Mouse (Mus musculus): Measurements from ENCODE around the gene Elf1.
"Not testable (repeated sequence)": the region's sequence is repeated elsewhere in the genome, so short reads cannot be mapped to it uniquely, and the experiment has no call there.

The Elf1 gene

DNA sequence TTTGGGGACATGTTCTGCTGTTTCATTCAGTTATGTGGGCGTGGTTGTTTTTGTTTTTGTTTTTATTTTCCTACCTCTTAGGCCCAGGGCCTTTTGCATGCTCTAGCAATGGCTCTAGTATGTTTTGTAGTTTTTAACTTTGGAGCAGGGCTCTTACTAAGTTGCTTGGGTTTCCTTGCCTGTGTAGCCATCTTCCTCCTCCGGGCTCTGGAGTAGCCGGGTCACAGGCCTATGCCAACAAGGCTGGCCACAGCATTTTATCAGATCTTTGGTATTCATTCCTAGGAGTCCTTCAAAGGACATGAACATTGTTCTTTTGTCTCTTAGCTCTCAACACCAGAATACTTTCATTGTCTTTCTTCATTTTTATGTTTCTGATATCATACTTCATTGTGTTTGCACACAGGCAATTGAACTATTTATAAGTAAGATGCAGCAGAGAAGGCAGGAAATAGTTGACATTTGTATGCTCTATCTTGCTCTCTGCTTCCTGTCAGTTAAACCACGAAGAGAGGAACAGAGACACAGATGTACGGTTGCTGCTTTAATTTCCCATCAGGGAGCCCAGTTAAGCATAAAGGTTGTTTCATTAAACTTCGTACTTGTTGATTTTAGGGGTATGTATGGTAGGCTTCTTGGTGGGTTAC lies 40.6 kb downstream of the Elf1 start:
- DNase-seq (ENCODE audit: low spot score), result no peak

DNA sequence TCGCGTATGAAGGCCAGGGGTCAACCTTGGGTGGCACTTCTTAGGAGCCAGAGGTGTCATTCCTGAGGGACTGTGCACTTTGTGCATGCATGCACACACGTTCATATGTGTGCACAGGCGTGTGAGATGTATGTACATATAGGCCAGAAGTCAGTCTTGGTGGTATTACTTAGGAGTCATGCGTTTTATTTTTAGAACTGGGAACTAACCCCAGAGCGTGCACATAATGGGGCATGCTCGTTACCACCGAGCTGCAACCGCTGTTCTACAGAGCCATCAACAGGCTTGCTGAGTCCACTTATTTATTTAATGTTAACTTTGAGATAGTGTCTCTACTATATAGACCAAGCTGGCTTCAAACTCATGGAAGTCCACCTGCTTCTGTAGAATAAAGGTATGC lies 41.4 kb downstream of the Elf1 start:
- DNase-seq (ENCODE audit: low spot score), result no peak

DNA sequence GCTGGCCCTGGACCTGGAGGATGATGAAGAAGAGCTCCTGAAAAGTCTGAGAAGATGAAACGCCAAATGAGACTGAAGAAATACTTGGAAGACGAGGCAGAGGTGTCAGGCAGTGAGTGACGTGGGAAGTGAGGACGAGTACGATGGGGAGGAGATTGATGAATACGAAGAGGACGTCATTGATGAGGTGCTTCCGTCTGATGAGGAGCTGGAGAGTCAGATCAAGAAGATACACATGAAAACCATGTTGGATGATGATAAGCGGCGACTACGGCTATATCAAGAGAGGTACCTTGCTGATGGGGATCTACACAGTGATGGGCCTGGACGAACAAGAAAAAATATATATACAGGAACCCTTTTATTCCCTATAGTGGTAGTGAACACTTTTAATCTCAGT lies 45.1 kb downstream of the Elf1 start:
- DNase-seq (ENCODE audit: low spot score), result not testable (repeated sequence)

DNA sequence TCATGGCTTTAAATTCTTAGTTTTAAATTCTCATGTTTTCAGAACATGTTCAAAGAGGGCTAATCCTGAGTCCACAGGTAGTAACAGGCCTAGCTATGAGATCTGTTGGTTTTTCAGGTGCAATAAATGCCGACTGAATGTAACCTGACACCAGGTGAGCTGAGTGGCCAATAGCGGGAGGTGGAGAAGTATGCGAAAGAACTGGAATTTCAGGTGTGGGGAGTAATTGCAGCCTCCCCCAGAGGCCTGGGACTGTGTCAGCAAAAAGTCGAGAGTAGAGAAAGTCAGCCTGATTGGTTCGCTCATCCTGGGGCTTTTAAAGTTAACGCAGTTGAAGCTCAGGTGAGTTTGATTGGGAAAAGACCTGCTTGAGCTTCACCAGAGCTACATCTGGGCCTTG lies 46.7 kb downstream of the Elf1 start:
- DNase-seq (ENCODE audit: low spot score), result peak; percentile 87

DNA sequence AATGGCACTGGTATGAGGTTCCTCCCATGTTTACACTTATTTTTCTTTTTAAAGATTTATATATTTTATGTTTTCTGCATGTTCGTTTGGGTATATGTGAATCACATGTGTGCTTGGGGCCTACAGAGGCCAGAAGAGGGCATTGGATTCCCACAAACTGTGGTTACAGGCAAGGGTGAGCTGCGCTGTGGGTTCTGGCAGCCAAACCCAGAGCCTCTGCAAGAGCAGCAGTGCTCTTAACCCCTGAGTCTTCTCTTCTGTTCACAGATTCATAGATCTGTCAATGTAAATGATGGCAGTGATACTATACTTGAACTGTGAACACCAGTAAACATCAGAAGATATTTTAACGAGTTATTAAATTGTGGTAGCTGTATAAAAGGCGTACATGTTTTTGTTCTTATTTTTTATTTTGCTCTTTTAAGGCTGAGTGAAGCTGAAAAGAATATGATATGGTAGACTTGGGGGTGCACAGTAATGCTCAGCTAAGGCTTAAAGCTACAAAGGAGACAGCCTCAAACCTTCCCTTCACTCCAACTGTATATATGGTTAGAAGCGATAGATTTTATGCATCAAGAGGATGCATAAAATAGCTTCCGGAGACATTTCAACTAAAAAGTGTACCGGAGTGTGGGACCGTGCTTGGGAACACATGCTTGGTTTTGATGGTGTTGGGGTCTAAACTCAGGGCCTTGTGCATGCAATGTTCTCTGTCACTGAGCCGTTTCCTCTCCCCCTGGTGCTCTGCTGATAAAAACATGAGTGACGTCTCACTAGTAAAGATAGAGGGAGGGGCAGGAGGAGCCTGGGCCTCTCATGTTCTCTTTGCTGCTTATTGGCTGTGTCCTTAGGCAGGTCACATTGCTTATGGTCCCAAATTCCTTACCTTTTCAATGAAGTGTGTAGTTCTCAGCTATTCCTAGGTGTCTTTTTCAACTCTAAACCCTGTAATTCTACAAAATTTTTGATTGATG lies 48.9 kb downstream of the Elf1 start:
- no peak for DNase-seq (ENCODE audit: low spot score)

DNA sequence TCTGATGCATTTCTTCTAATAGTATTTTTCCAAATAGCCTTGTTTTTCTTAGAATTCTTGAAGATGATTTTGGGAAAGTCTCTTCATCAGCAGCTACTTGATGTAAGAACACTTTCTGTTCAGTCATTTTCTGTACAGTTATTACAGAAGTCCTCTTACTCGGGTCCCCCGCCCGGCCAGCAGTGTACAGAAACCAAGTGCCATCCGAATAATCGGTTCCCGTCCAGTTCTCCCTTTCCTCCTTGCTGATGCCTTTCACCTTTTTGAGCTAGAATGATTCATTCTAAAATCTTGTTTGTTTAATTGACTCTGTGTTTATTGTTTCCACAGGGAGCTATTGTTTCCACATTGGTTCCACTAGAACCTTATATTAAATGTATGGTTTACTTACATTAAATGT lies 49.8 kb downstream of the Elf1 start:
- no peak for DNase-seq (ENCODE audit: low spot score)

DNA sequence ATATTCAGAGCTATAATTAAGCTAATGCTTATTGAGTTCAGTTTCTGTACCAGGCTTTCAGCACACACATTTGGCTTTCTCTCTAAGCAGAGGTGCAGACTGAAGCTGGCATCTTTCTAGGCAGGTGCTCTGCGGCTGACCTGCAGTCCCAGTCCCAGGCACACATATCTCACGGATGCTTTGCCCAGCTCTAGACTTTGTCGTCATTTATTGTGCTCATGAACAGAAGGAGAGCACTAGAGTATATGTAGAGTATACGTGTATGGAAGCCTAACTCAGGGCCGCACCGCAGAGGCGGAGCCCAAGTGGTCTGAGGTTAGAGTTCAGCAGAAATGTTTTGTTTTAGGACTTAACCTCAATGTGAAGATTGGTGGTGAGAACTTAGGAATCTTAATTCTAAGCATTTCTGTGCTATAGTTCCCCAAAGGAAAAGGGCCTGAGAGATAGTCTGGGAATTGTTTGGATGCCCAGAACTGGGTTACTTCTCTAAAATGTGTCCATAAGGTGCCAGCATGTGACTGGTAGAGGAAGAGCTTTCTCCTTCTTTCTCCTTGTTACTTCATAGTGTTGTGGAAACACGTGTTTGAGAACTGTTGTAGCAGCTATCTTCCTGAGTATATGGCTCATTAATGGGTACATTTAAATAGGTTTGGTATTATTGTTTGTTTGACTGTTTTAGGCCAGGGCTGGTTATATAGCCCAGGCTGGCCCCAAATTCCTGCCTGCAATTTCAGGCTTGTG lies 51.2 kb downstream of the Elf1 start:
- DNase-seq (ENCODE audit: low spot score), result no peak

DNA sequence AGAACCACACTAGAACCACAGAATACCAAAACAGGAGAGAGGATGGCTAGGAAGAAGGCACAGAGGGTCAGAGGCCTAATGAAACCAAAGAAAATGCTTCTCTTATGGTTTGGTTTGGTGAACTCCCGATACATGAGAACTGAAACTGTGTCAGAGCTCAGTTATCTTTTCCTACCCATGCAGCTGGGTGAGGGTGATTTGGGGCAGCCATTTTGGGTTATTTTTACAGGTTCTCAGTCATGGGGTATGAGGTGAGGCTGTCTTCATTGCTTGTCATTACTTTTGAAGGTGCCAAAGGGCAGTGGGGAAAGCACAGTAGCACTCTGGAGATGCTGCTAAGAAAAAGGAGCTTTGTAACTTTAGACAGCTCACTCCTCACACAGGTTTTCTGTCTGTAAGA lies 52.4 kb downstream of the Elf1 start:
- DNase-seq (ENCODE audit: low spot score), result no peak

DNA sequence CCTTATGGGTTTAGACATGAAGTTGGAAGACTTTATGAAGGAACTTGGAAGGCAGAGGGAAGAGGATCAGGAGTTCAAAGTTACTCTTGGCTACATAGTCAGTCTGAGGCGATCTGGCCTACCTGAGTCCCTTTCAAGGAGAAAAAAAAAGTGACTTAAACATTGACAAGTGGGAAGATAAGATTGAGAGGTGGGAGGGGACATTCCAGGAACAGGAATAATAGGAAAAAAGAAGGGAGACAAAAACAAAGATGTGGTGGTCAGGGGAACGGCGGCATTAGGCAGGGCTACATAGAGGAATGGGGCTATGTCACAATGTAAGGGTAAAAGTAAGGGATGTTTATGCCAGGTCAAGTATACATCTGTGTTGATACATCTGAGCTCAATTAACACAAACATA lies 53.2 kb downstream of the Elf1 start:
- no peak for DNase-seq (ENCODE audit: low spot score)

DNA sequence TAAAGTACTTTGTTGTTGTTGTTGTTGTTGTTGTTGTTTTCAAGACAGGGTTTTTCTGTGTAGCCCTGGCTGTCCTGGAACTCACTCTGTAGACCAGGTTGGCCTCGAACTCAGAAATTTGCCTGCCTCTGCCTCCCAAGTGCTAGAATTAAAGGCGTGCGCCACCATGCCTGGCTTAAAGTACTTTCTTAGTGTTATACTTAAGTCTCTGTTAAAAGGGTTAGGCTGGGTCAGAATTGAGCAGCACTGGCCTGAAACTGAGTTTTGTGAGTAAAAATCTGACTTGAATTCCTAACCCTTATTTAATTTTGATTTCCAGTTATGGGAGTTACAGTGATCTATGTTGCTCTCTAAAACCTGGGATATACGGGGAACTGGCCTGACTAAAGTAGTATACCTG lies 53.7 kb downstream of the Elf1 start:
- not testable (repeated sequence) for DNase-seq (ENCODE audit: low spot score)

DNA sequence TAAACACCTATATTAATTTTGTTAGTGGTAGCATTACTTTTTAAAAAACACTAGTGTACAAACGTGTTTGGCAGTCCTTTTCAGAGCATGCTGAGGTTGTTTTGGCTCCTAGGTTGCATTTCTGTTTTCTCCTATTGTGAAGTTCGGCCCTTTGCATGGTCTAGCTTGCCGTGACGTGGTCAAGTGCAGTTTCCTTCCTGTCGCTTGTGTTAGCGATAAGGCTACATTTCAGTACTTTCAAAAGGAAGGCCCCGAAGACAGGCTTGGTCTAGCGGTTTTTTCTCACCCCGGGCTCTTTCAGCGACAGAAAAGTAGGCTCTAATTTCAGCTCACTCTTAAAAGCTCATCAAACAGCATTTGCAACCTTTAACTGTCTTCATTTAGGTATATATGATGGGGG lies 54.3 kb downstream of the Elf1 start:
- peak; percentile 77 for DNase-seq (ENCODE audit: low spot score)

DNA sequence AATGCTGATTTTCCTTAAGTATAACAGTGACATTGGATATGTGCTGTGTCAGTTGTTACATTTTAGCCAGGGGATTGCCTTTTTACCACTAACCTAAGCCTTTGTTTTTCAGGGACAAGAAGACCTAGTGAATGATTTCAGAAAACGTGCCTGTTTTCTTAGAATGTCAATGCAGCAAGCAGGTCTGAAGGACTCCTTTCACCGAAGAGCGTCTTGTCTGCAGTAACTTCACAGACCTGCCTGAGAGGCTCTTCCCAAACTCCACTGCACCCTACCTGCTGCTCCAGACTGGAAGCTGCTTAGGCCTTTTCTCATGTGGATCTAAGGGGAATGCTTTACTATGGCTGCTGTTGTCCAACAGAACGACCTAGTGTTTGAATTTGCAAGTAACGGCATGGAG lies 55.0 kb downstream of the Elf1 start:
- no peak for DNase-seq (ENCODE audit: low spot score)

DNA sequence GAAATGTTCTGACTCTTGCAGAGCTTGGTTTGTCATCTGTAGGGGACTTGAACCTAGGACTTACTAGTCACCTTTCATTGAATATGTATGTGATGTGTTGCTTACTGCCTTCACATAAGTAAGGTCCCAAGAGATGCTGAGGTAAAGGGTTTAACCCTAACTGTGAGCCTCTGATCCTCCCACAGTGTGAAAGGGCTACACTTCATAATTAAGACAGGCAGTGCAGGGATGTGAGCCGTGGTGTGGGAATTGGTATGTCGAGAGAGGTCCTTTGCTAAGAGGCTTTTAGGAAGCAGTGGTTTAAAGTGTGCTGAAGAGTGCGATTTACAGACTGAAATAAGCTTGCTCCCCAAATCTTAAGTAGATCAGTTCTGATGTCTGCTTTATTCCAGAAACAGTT lies 55.8 kb downstream of the Elf1 start:
- DNase-seq (ENCODE audit: low spot score), result no peak

DNA sequence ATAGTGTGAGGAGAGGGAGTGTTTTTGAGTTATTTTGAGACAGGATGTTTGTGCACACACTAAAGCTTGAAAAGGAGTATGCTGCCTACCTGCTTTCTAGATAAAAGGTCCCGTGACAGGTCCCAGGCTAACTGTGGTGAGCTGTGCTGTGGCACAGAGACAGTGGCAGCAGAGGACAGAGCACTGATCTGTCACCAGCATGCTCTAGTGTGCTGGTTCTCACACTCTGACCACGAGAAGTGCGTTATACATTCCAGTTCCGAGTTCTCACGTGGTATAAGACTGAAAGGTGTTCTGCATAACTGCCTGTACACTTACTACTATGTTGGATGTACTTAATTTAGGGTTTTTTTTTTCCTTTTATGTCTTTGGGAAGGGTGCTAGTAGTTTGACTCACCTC lies 56.5 kb downstream of the Elf1 start:
- peak; percentile 54 for DNase-seq (ENCODE audit: low spot score)

DNA sequence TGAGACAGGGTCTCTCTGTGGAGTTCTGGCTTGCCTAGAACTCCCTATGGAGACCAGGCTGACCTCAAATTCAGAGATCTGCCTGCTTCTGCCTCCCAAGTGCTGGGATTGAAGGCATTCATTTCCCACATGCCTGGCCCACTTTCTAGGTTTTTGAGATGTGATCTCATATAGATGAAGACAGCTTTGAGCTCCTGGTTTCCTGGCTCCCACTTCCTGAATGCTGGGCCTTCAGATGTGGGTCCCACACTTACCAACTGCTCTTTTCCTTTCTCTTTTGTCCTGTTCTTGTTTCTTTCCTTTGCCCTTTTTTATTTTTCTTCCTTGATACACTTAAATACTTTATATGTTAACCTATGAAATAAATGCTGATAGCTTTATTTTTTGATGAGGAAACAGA lies 56.9 kb downstream of the Elf1 start:
- no peak for DNase-seq (ENCODE audit: low spot score)

DNA sequence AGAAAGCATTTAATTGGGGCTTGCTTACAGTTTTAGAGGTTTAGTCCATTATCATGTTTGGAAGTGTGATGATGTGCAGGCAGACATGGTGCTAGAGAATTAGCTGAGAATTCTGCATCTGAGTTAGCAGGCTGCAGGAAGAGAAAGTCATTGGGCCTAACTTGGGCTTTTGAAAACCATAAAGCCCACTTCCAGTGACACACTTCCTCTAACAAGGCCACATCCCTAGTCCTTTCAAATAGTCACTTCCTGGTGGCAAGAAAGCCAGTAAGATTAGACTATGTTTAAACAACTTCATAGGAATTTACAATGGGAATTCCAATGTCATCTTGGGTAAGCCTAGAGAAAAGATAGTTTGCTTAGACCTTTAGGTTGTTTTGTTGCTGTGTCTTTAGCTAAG lies 60.6 kb downstream of the Elf1 start:
- no peak for DNase-seq (ENCODE audit: low spot score)

DNA sequence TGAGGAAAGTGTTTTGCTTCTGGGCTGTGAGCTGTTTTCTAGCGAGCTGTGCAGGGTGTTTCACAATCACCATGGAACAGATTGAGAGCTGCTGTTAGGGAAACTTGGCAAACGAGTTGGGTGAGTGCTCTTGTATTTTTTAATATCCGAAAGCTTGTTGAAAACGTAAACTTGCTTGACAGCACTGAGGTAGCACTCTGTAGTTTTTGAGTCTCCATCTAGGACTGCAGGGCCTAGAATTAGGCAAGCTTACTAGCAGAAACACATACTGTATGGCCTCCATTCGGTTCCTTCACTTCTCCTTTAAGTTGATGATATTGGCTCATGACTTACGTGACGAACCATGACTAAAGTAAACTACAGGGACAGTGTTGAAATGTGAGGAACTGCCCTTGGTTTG lies 68.3 kb downstream of the Elf1 start:
- DNase-seq (ENCODE audit: low spot score), result peak; percentile 86

DNA sequence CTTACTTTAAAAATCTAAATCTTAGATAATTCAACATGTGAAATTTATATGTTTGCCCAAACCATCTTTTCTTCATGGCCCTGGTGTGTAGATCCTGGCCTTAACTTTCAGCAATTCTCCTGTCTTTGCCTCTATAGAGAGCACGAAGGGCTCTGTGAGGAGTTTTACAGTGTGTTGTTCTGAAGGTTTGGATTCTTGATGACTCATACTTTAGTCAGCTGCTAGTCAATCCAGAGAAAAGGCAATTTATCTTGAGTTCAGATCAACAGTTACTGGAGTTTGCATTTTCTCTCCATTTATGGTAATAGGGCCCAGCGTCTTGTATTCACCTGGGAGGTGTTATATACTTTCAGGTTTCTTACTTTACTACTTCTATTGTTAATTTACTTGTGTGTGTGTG lies 70.9 kb downstream of the Elf1 start:
- DNase-seq (ENCODE audit: low spot score), result no peak

DNA sequence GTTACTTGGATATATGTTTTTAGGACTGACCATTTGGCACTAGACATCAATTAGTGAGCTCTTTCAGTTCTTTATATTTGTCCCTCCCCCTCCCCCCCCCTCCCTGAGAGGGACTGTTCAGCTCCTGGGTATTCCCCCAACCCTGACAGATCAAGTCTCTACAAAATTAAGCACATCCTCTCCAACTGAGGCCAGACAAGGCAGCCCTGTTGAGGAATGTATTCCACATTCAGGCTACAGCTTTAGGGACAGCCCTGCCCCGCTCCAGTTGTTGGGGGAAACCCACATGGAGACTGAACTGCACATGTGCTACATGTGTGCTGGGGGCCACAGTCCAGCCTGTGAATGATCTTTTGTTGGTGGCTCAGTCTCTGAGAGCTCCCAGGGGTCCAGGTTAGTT lies 71.9 kb downstream of the Elf1 start:
- no peak for DNase-seq (ENCODE audit: low spot score)

DNA sequence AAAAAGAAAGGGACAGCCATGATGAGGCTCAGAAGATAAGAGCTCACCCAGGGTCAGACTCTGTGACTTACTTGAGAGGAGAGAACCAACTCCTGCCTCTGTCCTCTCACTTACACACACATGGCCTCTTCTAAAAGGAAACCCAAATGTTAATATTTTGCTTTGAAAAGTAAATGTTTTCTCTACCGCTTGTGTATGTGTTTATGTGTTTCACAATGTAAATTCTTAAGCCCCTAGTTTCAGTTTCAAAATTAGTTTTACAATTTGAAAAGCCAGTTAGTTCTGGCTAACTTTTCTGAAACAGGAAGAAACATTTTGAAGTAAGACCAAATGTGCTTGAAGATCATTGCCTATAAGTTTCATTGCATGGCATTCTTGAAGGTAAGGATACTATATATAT lies 76.8 kb downstream of the Elf1 start:
- DNase-seq (ENCODE audit: low spot score), result no peak

DNA sequence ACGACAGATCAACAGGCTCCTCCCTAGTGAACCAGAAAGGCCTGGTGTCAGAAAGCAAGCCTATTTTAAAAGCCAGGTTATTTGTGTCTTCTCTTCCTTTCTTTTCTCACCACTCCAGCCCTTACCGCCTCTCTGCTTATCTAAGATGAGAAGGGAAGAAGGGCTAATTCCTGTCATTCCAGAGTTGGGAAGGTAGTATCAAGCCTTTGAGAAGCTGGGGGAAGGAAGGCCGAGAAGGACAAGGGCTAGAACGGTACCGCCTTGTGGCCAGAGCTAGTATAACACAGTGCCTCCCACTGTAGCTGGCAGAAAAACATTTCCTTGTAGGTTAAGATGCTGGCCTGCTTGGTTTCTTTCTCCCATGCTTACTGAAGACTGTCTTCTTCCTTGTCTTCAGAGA lies 81.8 kb downstream of the Elf1 start:
- peak; percentile 72 for DNase-seq (ENCODE audit: low spot score)

DNA sequence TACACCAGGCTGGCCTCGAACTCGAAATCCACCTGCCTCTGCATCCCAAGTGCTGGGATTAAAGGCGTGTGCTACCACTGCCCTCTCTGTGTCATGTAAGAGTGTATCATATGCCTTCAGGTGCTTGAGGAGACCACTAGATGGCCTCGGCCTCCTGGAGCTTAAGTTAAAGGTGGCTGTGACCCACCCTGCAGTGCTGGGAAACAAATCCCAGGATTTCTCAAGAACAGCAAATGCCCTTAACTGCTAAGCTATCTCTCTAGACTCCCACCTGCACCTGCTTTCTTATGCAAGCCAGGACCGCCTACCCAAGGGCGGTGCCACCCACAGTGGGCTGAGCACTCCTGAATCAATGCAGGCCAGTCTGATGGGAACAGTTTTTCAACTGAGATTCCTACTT lies 83.8 kb downstream of the Elf1 start:
- DNase-seq (ENCODE audit: low spot score), result no peak
